Mouse (Mus musculus) brain, embryonic 14.5 days (tissue): ENCODE measurements at regions not wholly inside any gene's neighbourhood (a gene's known extent, or its start where the extent isn't known, plus 50 kb on each side); places are given as distances from the start of the nearest gene placed in this dataset.

Experiments used
- DNase-seq: peaks from one replicate; pipeline ENCODE4 v3.0.0-alpha.2; 2011; ENCODE audit warnings: low read depth
- CTCF ChIP-seq: fragments of 200-500 bp; IDR thresholded peaks from 2 replicates; pipeline ENCODE4 v1.5.1; 2012; ENCODE audit warnings: inconsistent platforms, mild to moderate bottlenecking, moderate library complexity, borderline replicate concordance; ENCODE audit not compliant: insufficient read depth, insufficient read length; ENCODE audit errors: extremely low read depth
- POLR2A ChIP-seq: fragments of 200-500 bp; IDR thresholded peaks from 2 replicates; pipeline ENCODE4 v1.6.1; 2012; ENCODE audit warnings: mild to moderate bottlenecking, inconsistent platforms, borderline replicate concordance; ENCODE audit not compliant: poor library complexity, insufficient read depth, insufficient read length, severe bottlenecking; ENCODE audit errors: extremely low read depth

DNA sequence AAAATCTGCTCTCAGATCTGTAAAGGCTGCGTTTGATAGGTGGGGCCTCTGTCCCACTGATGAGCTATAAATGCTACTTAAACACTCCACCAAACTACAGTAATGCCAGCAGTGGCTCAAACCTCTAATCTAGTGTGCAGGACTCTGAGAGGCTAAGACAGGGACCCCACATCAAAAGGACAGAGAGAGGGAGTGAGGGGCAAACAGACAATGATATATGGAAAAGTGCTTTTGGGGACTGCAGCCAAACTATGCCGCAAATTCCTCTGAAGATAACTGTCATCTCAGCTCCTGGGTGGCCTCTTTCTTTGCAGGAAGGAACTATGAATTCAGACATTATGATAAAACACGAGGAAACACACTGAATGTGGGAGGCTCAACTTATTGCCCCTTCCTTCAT lies 138.9 kb upstream of the Ddit4l start:
- TF ChIP-seq CTCF = no peak
- no peak for TF ChIP-seq POLR2A
- DNase-seq = peak; percentile 56

DNA sequence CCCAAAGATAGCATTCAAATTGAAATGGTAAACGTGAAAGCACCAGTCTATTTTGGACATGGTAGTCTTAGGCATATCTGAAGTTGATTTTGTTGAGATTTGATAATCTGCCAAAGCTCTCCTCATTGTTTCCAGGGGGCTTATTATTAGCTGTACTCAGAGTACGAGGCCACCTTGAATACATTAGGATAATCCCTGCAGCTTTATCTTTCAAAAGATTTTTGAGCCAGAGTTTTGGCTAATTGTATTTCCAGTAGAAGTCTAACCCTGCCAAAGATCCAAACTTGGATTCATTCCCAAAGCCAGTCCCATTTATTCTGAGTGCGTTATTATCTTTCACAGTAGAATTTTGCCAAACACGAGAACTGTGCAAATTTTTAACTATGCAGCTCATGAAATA lies 138.4 kb upstream of the Ddit4l start:
- DNase-seq = peak; percentile 80
- TF ChIP-seq POLR2A (no peak), CTCF (no peak)

DNA sequence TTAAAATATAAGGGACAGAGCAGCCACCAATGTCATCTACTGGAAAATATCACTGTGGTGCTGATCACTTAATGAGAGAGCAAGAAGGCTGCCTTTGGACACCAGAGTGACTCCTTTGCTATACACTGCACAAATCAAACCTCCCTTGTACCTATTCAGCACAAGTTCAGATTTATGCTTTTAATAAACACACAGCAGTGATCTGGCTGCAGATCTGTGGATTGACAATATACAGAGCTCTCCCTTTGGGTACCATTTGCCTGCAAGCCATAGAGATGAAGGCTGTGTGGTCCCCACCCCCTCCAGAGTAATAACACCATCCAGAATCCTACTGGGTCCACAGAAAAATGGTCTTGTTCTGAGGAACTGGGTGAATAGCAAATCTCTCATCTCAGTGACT lies 131.8 kb upstream of the Ddit4l start:
- DNase-seq = no peak
- TF ChIP-seq CTCF = no peak
- TF ChIP-seq POLR2A = no peak

DNA sequence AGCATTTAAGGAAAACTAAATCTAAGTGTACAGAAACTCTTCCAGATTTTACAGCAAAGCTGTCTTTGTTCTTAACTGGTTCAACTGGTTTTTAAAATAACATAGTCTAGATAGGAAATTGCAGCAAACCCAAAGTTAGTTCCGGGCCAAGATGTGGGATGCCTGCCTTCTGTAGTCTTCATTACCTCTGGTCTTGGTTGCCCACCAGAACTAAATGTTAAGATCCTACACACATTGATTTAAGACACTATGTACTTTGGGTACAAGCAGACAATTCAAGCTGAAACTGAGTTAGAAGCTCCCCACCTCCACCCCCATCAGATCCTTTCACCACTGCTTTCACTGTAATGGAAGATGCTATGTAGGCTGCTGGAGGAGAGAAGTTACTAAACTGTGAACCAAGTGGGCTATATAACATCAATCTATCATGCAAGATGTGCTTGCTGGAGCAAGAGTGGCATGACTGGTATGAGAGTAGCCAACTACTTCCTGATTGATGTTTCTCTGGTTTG lies 129.8 kb upstream of the Ddit4l start:
- DNase-seq = no peak
- no peak for TF ChIP-seq CTCF
- no peak for TF ChIP-seq POLR2A

DNA sequence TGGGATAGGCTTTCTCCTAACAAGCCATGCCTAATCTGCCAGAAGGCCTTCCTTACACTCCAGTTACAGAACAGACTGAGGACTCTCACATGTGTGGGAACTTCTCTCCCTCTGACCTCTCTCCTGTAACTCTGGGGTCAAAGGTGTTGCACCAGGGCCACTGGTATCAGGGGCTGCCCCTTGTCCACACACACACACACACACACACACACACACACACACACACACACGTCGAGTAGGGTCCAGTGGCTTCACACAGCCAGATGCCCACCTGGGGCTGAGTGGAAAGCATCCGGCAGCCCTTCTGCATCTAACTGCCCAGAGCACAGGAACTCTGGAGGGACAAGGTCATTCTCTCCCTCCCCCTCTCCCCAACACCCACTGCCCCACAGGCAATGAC lies 123.1 kb upstream of the Ddit4l start:
- TF ChIP-seq POLR2A = no peak
- no peak for TF ChIP-seq CTCF

DNA sequence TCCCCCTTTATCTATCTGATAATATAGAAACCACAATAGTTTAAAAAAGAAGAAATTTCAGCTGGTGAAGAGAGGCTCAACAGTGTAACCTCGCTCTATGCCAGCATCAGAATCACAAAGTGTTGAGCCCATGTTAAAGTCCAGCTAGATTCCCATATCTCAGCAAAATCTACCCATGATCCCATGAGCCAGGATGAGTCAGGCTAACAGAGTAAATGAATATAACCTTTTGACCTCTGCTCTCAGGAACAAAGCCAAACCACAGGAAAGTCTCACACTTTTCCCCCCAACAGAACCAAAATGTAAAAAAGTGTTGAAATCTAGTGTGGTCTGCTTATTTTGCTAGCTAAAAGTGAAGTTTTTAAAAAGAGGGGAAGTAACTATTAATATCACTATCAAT lies 110.1 kb upstream of the Ddit4l start:
- DNase-seq = no peak
- TF ChIP-seq POLR2A = no peak
- TF ChIP-seq CTCF = no peak

More for the DNA sequence above, 123.1 kb upstream of the Ddit4l start:
- no peak for DNase-seq

DNA sequence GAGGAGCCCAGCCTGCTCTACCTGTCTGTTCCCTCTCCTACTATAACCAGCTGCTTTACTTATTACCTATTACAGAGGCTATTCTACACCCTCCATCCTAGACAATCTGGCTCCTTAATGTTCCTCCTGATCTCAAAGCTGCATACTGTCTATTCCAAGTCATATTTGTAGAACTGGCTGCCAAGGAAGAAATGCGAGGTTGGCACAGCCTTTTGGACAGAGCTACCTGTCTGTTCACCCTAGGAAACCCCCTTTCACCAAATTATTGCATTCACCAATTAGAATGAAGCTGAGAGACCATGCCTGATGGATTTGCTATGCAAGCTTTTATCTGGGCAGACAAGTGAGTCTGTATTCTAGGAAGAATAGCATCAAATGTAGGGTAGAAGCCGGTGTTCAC lies 109.0 kb upstream of the Ddit4l start:
- TF ChIP-seq CTCF = no peak
- no peak for TF ChIP-seq POLR2A

DNA sequence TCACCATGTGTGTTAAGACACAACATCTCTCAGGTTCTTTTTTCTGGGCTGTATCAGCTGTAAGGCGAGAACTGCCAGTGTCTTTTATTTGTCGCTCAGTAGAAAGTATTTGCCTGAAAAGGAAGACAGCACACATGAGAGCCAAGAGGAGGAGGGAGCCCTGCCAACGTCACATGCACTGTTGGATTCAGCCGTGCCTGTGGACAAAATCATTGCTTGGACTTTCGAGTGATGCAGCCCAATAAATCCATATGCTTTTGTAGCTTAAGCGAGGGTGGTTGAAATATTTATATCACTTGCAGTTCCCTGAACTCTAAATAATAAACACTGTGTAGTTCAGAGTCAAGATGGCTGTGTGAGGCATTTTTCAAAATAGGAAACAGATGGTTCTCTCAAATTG lies 108.4 kb upstream of the Ddit4l start:
- DNase-seq = peak; percentile 69
- TF ChIP-seq POLR2A (no peak), CTCF (no peak)

More for the DNA sequence above, 109.0 kb upstream of the Ddit4l start:
- DNase-seq = no peak

DNA sequence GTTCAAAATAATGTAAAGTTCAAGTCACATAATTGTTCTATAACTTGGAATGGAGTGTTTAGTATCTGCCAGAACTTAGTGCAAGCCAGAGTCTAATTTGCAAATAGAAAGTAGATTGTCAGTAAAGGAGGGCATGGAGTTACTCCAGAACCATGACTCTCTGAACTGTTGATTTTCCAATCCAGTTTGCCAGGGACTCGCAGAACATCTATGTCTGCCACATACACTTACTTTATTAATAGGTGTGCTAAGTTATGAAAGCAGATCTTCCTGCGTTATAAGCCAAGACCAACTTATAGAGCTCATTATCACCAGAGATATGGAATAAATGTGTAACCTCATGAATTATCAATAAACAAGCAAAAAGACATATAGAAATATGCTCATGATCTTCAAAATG lies 107.2 kb upstream of the Ddit4l start:
- TF ChIP-seq CTCF (no peak), POLR2A (no peak)
- no peak for DNase-seq

DNA sequence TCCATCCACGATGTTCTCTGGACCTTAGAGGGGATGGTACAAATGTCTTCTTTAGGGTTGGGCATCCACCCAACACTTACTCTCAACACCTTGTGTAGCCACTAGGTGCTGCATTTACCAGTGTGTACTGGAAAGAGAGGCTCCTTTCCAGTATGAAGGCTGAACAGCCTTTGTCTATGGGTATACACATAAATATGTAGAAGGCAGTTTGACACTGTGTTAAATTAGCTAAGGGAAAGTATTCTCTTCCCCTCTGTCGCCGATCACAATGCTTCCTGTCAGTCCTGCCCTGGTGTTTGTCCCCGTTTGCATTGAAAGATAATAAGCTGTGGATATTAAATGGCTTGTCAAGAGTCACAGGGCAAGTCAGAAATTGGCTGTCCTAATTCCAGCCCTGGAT lies 104.0 kb upstream of the Ddit4l start:
- peak; percentile 39 for DNase-seq
- TF ChIP-seq CTCF (no peak), POLR2A (no peak)

DNA sequence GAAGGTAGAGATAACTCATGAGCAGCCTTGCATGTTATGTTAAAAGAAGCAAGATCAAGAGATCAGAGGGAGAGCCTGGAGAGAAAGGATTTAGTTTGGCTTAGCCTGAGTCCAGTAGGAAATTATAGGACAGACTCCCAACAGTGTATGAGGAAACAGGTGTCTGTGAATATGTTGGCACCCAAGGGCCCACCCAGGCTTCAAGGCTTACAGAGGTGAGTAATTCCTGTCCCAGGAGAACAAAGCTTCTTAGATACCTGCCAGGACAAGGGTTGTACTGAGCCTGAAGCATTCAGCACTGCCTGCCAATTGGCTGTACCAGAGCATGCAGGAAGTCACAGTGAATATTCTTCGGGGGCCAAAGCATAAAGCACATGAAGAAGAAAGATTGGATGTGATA lies 101.2 kb upstream of the Ddit4l start:
- no peak for DNase-seq
- no peak for TF ChIP-seq CTCF
- TF ChIP-seq POLR2A = no peak
